Mouse (Mus musculus) hindlimb bud, embryonic 11.5 days (tissue): ENCODE results near the gene Ckap2l.
A peak's percentile ranks its signal among the peaks of the same experiment; 100 is the strongest.

Source experiments
- DNase-seq: peaks from one replicate; pipeline ENCODE4 v3.0.0-alpha.2; 2012; ENCODE audit warnings: low read depth, low spot score; ENCODE audit errors: extremely low spot score

The Ckap2l gene

DNA sequence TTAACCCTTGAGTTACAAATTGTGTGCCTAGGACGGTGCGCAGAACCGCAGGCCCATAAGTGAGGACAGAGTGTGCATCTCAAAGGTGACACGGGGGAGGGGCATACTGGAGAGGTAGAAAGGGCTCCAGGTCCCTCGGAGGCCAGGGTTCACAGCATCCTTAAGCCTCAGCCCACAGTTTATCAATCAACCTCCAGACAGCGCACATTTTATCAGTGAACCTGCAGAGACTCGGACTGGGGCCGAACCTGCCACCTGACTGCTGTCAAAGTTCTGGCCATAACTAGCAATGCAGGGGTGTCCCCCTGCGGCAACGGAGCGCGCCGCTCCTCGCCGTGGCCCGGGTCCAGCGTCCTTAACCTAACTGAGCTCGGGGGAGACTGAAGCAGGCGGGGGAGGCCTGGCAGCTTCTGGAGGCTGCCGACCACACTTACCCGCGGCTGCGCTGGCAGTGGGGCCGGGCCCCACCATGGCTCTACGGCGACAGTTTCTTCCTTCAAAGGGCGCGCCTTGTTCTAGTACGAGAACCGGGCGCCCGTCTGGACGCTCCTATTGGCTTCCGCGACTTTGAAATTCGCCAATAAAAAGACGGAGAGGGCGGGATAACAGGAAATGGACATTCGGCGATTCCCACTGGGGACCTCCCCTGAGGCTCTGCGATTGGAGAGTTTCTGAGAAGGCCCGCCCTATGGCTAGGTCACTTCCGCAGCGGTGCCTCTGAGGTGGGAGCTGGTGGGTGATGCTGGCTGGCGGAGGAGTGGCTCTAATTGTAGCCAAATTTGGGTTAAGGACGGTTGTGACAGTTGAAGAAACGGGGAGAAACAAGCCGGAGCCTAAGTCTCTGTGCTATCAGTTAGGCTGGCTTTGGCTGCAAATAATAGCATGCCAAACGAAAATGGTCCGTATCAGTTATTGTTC lies at the start of gene Ckap2l:
TSS of gene Ckap2l (minus strand) at position 542 of the 918 bp plus-strand sequence.
- peak; percentile 97 for DNase-seq

- DNase-seq, result no peak
Measured at GRCm38 (mm10) chr2:129338138-129338621, 41.2 kb upstream of the Ckap2l start.

DNA sequence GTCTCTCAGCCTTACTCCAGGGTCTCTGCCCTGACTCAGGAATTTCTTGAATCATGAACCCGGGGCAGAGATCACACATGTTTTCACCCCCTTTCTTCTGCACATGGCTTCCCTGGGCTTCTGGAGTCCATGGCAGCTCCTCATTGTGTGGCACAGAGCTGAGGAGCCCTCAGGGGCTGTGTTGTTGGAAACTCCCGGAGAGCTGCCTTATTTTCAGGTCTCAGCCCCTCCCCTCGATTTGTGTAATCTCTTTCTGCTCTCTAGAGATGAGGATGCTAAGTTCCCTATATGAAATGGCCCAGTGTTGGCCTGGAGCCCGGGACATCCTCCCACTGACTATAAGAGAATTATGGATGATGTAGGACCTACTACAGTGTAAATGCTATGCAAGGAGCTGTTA lies 36.5 kb upstream of the Ckap2l start:
- DNase-seq, result no peak

DNA sequence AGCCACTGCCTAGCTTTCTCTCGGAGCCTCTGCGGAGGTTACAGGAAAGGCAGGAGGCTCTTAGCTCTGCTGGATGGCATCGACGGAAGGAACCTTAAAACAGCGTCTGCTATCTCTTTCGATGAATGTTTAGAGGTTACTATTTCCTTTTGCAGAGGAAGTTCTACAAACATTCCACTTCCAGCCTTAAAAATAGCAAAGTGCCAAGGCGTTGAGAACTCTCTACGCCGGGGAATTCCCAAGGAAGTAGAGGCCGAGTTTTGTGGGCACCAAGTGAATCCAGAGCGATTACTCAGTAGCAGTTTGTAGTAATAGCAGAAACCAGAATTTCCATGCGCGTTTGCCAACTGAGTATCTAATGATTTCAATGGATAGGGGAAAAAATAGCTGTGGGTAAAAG lies 33.5 kb upstream of the Ckap2l start:
- DNase-seq, result no peak

GRCm38 (mm10) chr2:129330024-129330423 lies 33.0 kb upstream of the Ckap2l start:
- DNase-seq, result no peak

DNA sequence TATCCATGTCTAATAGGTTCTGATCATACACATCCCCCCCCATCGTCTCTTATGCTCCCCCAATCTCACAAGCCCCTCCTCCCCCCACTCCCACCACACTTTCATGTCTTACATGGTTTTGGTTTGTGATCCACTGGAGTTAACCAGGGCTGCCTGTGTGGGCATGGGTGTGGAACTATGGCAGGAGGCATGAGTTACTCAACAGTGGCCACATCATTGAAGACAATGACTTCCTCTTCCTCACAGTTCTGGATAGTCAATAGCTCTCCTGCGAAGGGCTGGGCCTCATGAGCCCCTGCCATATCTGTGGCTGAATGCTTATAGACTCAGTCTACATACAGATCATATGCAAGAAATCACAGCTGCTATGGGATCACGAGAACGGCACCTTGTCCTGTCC lies 31.2 kb upstream of the Ckap2l start:
- DNase-seq, result no peak

- DNase-seq, result no peak
Measured at GRCm38 (mm10) chr2:129324216-129324615, 27.2 kb upstream of the Ckap2l start.

DNA sequence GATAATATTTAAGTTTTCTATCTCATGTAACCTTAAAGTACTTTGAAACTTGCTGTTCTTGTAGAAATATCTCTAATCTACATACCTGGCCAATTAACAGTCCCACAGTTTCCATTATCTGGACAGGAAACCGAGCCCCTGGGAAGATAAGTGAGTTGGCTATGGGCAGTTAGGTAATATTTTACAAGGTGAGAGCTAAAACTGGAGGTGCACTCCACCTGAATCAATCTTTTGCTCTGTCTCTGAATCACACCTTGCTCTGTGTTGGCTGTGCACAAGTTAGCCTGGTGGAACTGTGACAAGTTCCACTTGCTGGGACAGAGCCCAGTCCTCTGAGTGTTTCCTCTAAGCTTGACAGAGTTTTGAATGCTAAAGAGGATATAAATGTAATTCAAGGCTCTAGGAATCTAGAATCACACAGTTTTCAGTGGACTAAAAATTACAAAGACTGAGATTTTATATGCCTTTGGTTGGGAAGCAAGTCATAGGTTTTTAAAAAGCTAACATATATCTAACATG lies 25.2 kb upstream of the Ckap2l start:
- no peak for DNase-seq

GRCm38 (mm10) chr2:129320033-129320605 lies 23.1 kb upstream of the Ckap2l start:
- DNase-seq, result no peak

DNA sequence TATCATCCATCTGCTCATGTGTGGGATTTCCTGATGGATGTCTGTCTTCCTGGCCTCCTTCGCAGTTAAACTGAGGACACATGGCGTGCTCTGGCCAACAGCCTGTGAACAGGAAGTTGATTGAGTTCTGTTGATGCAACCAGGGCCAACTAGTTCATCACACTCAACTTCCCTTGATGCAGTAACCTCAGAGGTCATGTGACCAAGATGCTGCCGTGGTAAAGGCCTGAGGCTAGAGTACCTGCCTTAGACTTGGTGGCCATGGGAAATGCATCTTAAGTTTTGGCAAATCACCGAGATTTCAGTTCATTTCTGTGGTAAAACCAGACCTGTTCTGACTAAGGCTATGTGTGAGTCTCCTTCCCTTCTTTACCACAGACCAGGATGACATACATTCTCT lies 18.8 kb upstream of the Ckap2l start:
- DNase-seq, result no peak

GRCm38 (mm10) chr2:129314880-129315279 lies 17.9 kb upstream of the Ckap2l start:
- DNase-seq, result no peak

GRCm38 (mm10) chr2:129313934-129314333 lies 16.9 kb upstream of the Ckap2l start:
- DNase-seq, result no peak

DNA sequence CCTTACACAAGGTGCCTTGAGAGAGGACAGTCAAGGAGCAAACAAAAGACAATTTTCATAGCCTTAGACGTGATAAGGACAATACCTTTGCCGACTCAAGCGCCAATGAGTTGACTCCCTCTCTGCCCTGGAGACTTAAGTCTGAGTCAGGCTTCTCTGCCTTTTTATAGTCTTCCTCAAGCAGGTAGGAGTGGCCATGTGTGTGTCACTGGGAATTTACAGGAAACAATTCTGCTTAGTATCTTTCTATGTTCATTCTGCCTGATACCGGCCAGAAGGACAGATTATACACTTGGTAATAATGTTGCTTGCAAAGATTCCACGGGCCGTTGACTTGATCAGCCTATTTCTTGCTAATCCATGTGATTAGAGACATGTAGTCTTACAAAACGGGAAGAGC lies 12.8 kb upstream of the Ckap2l start, which contains the start of gene Il1a:
TSS of gene Il1a (minus strand) at position 137 of the 400 bp plus-strand sequence.
- no peak for DNase-seq

GRCm38 (mm10) chr2:129306020-129306419 lies 9.0 kb upstream of the Ckap2l start:
- no peak for DNase-seq

GRCm38 (mm10) chr2:129297589-129297982 lies 574 bp upstream of the Ckap2l start:
- DNase-seq, result no peak

GRCm38 (mm10) chr2:129296086-129296485 lies 926 bp downstream of the Ckap2l start:
- DNase-seq, result no peak

GRCm38 (mm10) chr2:129295075-129295474 lies 1.9 kb downstream of the Ckap2l start:
- DNase-seq, result no peak

DNA sequence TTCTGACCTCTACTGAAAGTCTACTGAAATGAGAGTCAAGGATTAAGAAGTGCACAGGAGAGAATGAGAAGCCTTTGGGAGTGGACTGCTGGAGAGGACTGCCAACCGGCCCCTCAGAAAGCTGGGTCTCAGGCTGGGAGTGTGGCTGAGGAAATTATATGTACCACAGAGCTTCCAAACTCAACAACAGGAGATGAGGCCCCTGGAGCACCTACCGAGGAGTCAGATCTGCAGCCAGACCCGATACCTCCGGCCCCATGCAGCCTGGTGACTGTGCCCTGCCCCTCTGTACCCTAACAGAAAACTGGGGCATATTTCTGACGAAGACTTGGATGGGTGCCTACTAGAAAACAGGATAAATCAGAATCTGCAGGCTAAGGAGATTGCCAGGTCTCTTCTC lies 23.2 kb downstream of the Ckap2l start:
- no peak for DNase-seq

DNA sequence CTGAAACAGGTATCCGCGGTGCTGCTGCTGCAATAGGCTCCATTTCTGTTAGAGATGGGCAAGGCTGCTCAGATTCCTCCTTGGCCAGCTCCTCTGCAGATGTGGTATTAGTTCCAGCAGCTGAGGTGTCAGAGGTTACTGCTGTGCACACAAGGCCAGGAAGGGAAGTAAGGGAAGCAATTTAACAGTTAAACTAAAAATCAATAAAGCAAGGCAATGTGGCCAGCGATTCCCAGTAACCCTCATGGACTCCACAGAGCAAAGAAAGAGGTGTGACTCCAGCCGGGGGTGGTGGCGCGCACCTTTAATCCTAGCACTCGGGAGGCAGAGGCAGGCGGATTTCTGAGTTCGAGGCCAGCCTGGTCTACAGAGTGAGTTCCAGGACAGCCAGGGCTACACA lies 26.4 kb downstream of the Ckap2l start:
- no peak for DNase-seq

- DNase-seq, result no peak
Measured at GRCm38 (mm10) chr2:129269986-129270385, 27.0 kb downstream of the Ckap2l start.

DNA sequence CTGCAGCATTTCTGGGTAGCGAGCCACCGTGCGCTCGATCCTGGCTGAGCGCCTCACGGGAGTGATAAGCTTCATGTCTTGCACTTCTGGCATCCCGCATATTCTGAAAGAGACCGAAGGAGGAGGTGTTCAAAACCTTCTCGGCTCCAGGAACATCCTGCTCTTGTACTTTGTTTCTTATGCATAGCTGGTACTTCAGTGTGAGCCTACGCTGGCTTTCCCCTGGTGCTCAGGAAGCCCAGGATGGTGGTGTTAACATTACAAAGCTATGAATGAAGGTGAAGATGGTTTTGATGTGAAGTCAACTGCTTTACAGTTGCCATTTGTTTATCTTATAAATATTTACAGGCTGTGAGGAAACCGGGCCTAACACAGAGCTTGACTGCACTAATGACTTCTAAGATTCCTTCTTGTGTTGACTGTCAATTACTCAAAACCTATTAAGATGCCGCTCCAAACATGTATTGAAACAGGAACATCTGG lies 27.8 kb downstream of the Ckap2l start:
- no peak for DNase-seq

DNA sequence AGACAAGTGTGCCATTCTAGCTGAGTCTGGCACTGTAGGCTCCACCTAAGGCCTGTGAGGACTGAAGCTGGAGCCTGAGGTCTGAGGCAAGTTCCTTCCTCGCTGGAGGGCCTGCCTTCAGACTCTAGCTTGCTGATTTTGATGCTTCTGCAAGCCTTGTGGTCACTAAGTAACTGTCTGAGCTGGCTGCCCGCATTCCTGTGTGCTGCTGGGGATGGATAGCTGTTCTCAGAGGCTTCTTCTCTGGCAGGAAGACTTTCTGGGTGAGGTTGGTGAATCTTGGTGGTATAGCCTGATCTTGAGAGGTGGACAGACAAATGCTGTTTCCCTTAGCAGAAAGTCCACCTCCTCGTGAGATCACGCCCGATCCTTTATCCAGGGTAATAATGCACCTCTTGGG lies 29.3 kb downstream of the Ckap2l start:
- no peak for DNase-seq
